Mouse (Mus musculus): ENCODE results near the gene Bri3. TPM values are rescaled to one million over a fixed set of nuclear protein-coding genes. Genes with fewer than 3 reads are reported as not detected.

The Bri3 gene
- total RNA-seq, 2 experiments from 2014 or later, result 7.6 to 9.0 TPM

- ATAC-seq (replicated peaks; ENCODE audit: low FRiP score, poor library complexity, severe bottlenecking), result no peak
Observed at GRCm38 (mm10) chr5:144258687-144259086, 14.4 kb downstream of the Bri3 start.

- no peak for ATAC-seq (replicated peaks; ENCODE audit: low FRiP score, poor library complexity, severe bottlenecking)
Observed at GRCm38 (mm10) chr5:144259228-144259627, 15.0 kb downstream of the Bri3 start.

GRCm38 (mm10) chr5:144260464-144260863 is 16.2 kb downstream of the Bri3 start:
- ATAC-seq (replicated peaks; ENCODE audit: low FRiP score, poor library complexity, severe bottlenecking), result no peak

GRCm38 (mm10) chr5:144261309-144261708 is 17.1 kb downstream of the Bri3 start:
- no peak for ATAC-seq (replicated peaks; ENCODE audit: low FRiP score, poor library complexity, severe bottlenecking)

- ATAC-seq (replicated peaks; ENCODE audit: low FRiP score, poor library complexity, severe bottlenecking), result no peak
Observed at GRCm38 (mm10) chr5:144261829-144262228, 17.6 kb downstream of the Bri3 start.

- ATAC-seq (replicated peaks; ENCODE audit: low FRiP score, poor library complexity, severe bottlenecking), result no peak
Observed at GRCm38 (mm10) chr5:144263082-144263481, 18.8 kb downstream of the Bri3 start.

- ATAC-seq (replicated peaks; ENCODE audit: low FRiP score, poor library complexity, severe bottlenecking), result no peak
Observed at GRCm38 (mm10) chr5:144263496-144263895, 19.3 kb downstream of the Bri3 start.

GRCm38 (mm10) chr5:144267535-144268241 is 23.5 kb downstream of the Bri3 start:
- ATAC-seq (replicated peaks; ENCODE audit: low FRiP score, poor library complexity, severe bottlenecking), result no peak

GRCm38 (mm10) chr5:144269926-144270325 is 25.7 kb downstream of the Bri3 start:
- no peak for ATAC-seq (replicated peaks; ENCODE audit: low FRiP score, poor library complexity, severe bottlenecking)

GRCm38 (mm10) chr5:144270420-144270819 is 26.2 kb downstream of the Bri3 start:
- ATAC-seq (replicated peaks; ENCODE audit: low FRiP score, poor library complexity, severe bottlenecking), result no peak

- ATAC-seq (replicated peaks; ENCODE audit: low FRiP score, poor library complexity, severe bottlenecking), result no peak
Observed at GRCm38 (mm10) chr5:144271118-144271517, 26.9 kb downstream of the Bri3 start.

- no peak for ATAC-seq (replicated peaks; ENCODE audit: low FRiP score, poor library complexity, severe bottlenecking)
Observed at GRCm38 (mm10) chr5:144271772-144272171, 27.5 kb downstream of the Bri3 start.

- no peak for ATAC-seq (replicated peaks; ENCODE audit: low FRiP score, poor library complexity, severe bottlenecking)
Observed at GRCm38 (mm10) chr5:144274904-144275303, 30.7 kb downstream of the Bri3 start.

- ATAC-seq (replicated peaks; ENCODE audit: low FRiP score, poor library complexity, severe bottlenecking), result no peak
Observed at GRCm38 (mm10) chr5:144276898-144277630, 32.8 kb downstream of the Bri3 start.

- ATAC-seq (replicated peaks; ENCODE audit: low FRiP score, poor library complexity, severe bottlenecking), result no peak
Observed at GRCm38 (mm10) chr5:144278374-144278960, 34.2 kb downstream of the Bri3 start.

GRCm38 (mm10) chr5:144279081-144279541 is 34.9 kb downstream of the Bri3 start:
- no peak for ATAC-seq (replicated peaks; ENCODE audit: low FRiP score, poor library complexity, severe bottlenecking)

GRCm38 (mm10) chr5:144279926-144280325 is 35.7 kb downstream of the Bri3 start:
- ATAC-seq (replicated peaks; ENCODE audit: low FRiP score, poor library complexity, severe bottlenecking), result no peak

- no peak for ATAC-seq (replicated peaks; ENCODE audit: low FRiP score, poor library complexity, severe bottlenecking)
Observed at GRCm38 (mm10) chr5:144282470-144283260, 38.4 kb downstream of the Bri3 start.

- no peak for ATAC-seq (replicated peaks; ENCODE audit: low FRiP score, poor library complexity, severe bottlenecking)
Observed at GRCm38 (mm10) chr5:144283551-144284031, 39.4 kb downstream of the Bri3 start.

GRCm38 (mm10) chr5:144284599-144284998 is 40.4 kb downstream of the Bri3 start:
- no peak for ATAC-seq (replicated peaks; ENCODE audit: low FRiP score, poor library complexity, severe bottlenecking)

Data from erythroblast, adult 5-6 weeks (primary cell).